In genomic region chr8:110500253-110500652, GRCm38 (mm10) we compare ENCODE assay signal across 8 mouse cellular contexts.
DNase-seq lines count a peak whose midpoint lies in the region; ATAC-seq and TF ChIP-seq lines count a peak whose summit lies in the region.

No protein-coding gene starts in this region.

- H3K4me2 ChIP-seq in lung, embryonic 14.5 days, result no peak overlapping the region
- H3K4me2 ChIP-seq in intestine, embryonic 14.5 days (ENCODE audit: low read length), result no peak overlapping the region

- no peak overlapping the region for H3K27ac ChIP-seq in lung, embryonic 14.5 days (ENCODE audit: low read depth)
- no peak overlapping the region for H3K27ac ChIP-seq in intestine, embryonic 14.5 days (ENCODE audit: low read depth)

- H3K36me3 ChIP-seq in lung, embryonic 14.5 days (ENCODE audit: insufficient read depth), result no peaks in the 10 kb centered on the region
- H3K36me3 ChIP-seq in intestine, embryonic 14.5 days (ENCODE audit: control insufficient read depth, insufficient read depth, low read length), result no peaks in the 10 kb centered on the region

- no peak overlapping the region for H3K4me3 ChIP-seq in lung, embryonic 14.5 days (ENCODE audit: low read depth, low read length)
- H3K4me3 ChIP-seq in lung, adult 2 months (replicated peaks; ENCODE audit: extremely low read depth, low read depth, low read length), result no peak overlapping the region
- H3K4me3 ChIP-seq in intestine, embryonic 14.5 days (ENCODE audit: low read depth, low read length), result no peak overlapping the region

- no peak for TF ChIP-seq CTCF in lung, embryonic 14.5 days (IDR thresholded peaks at IDR 0.05; ENCODE audit: low read depth)
- no peak for TF ChIP-seq CTCF in lung, adult 2 months (IDR thresholded peaks at IDR 0.05; ENCODE audit: insufficient read depth, low read length)

- no peaks in the 10 kb centered on the region for H3K9me3 ChIP-seq in lung, embryonic 14.5 days (ENCODE audit: low read depth, low read length)
- no peaks in the 10 kb centered on the region for H3K9me3 ChIP-seq in intestine, embryonic 14.5 days (ENCODE audit: control insufficient read depth, low read length)

- DNase-seq in lung, embryonic 14.5 days, result peak; percentile 43
- DNase-seq in lung, adult 2 months, result no peak
- peak; percentile 44 for DNase-seq in adrenal gland, postnatal 25 days
- DNase-seq in intestine, embryonic 14.5 days (ENCODE audit: low spot score), result peak; percentile 57
- no peak for DNase-seq in spleen, postnatal 4 days (ENCODE audit: low spot score in 2 of 2)
- no peak for DNase-seq in gastrocnemius, adult 18-20 months (ENCODE audit: low spot score)

- 23% methylated on average over 10 of the region's 10 CpGs for WGBS in lung, embryonic 14.5 days
- WGBS in lung, adult 2 months, result 26% methylated on average over 10 of the region's 10 CpGs
- 29% methylated on average over 10 of the region's 10 CpGs for WGBS in intestine, embryonic 14.5 days

- H3K9ac ChIP-seq in lung, embryonic 14.5 days, result no peak overlapping the region
- H3K9ac ChIP-seq in intestine, embryonic 14.5 days (ENCODE audit: low read length), result no peak overlapping the region

- peak; percentile 91 for ATAC-seq in lung, embryonic 14.5 days (ENCODE audit: insufficient read depth)
- peak; percentile 83 for ATAC-seq in intestine, embryonic 14.5 days (replicated peaks; ENCODE audit: low FRiP score, low TSS enrichment, low read depth)
- peak; percentile 65 for ATAC-seq in megakaryocyte-erythroid progenitor cell, adult 5-6 weeks (replicated peaks; ENCODE audit: low FRiP score, low TSS enrichment, poor library complexity, severe bottlenecking)
- no peak for ATAC-seq in erythroblast, adult 5-6 weeks (replicated peaks; ENCODE audit: low FRiP score, poor library complexity, severe bottlenecking)

- no peak for TF ChIP-seq POLR2A in lung, adult 2 months (IDR thresholded peaks at IDR 0.05; ENCODE audit: borderline replicate concordance, extremely low read depth, low read depth, low read length)

- H3K27me3 ChIP-seq in lung, embryonic 14.5 days (ENCODE audit: insufficient read depth, low read length), result no peaks in the 10 kb centered on the region
- H3K27me3 ChIP-seq in intestine, embryonic 14.5 days (replicated peaks; ENCODE audit: control insufficient read depth, insufficient read depth, low read length), result 0 out of 2 replicates have a peak, but pooled peaks cover 8% of the 10 kb centered on the region

- no peaks in the 10 kb centered on the region for H3K4me1 ChIP-seq in lung, embryonic 14.5 days (ENCODE audit: insufficient read depth)
- no peaks in the 10 kb centered on the region for H3K4me1 ChIP-seq in lung, adult 2 months (ENCODE audit: control insufficient read depth, insufficient read depth, low read length)
- H3K4me1 ChIP-seq in intestine, embryonic 14.5 days (replicated peaks; ENCODE audit: control insufficient read depth, insufficient read depth, low read length), result no peaks in the 10 kb centered on the region

Comparison
In these comparisons a context has a peak if more than half of its experiments do, and no peak if none do; other contexts are left out.
1. DNase-seq: peak in lung, embryonic 14.5 days (single experiment), adrenal gland, postnatal 25 days (single experiment) and intestine, embryonic 14.5 days (single experiment); none in lung, adult 2 months (single experiment), spleen, postnatal 4 days (0 of 2) and gastrocnemius, adult 18-20 months (single experiment).